Comparison of ENCODE assay signal across 9 mouse cellular contexts in the genomic region with DNA sequence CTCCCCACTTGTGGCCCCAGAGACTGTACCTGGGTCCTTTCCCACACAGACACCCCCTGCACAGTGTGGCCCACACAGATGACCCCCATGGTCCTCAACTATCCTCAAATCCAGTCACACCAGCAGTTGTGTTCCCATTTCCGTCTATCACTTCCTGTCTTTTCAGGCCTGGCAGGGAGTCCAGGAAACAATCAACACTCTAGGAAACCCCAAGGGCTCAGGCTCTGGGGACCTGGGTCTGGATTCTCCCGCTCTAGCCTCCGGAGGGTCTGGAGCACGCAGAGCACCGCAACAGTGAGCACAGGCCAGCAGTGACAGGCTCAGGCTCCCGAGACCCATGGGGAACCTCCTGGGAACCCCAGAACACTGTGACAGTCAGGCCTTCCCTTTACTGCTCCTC. TPM values are rescaled to one million over a fixed set of nuclear protein-coding genes. Genes with fewer than 3 reads are reported as not detected.
DNase-seq lines count a peak whose midpoint lies in the region; ATAC-seq and TF ChIP-seq lines count a peak whose summit lies in the region.
"Had no signal": no experiment of that assay in that cellular context is flagged by ENCODE, and none has a peak within 500 bp of the region (broad histone marks: within the 10 kb centered on the region; RNA-seq: fewer than 3 reads in every experiment).

No protein-coding gene starts in this region.

- H3K4me2 ChIP-seq in lung, embryonic 14.5 days, result peak overlapping the region; percentile 94
- H3K4me2 ChIP-seq in hindbrain, embryonic 13.5 days, result peak overlapping the region; percentile 8; the same call in 1 of the 2 replicates
- H3K4me2 ChIP-seq in neural tube, embryonic 15.5 days, result peak overlapping the region; percentile 95; the same call in 1 of the 2 replicates

- peak; percentile 42 for DNase-seq in lung, embryonic 14.5 days
- DNase-seq in lung, adult 18-20 months, result no peak
- DNase-seq in heart, embryonic 10.5 days (ENCODE audit: low spot score), result no peak
- DNase-seq in embryo, embryonic 11 days, result no peak
- DNase-seq: gastrocnemius, postnatal 14 days; thymus, postnatal 25 days had no signal

- no peak for TF ChIP-seq CTCF in lung, embryonic 14.5 days (IDR thresholded peaks at IDR 0.05; ENCODE audit: low read depth)

- H3K36me3 ChIP-seq in lung, embryonic 14.5 days (ENCODE audit: insufficient read depth), result no peaks in the 10 kb centered on the region
- H3K36me3 ChIP-seq in heart, embryonic 10.5 days, result peaks cover 3% of the 10 kb centered on the region; the same call in 1 of the 2 replicates
- H3K36me3 ChIP-seq in hindbrain, embryonic 13.5 days, result no peaks in the 10 kb centered on the region
- H3K36me3 ChIP-seq in neural tube, embryonic 15.5 days, result no peaks in the 10 kb centered on the region

- no peak for ATAC-seq in lung, embryonic 14.5 days (ENCODE audit: insufficient read depth)
- no peak for ATAC-seq in hindbrain, embryonic 13.5 days (ENCODE audit: low FRiP score)
- ATAC-seq in neural tube, embryonic 15.5 days (ENCODE audit: low FRiP score), result no peak
- ATAC-seq in cerebellum, adult (ENCODE audit: insufficient number of reproducible peaks, low FRiP score, low TSS enrichment), result no peak

- peaks cover 65% of the 10 kb centered on the region for H3K4me1 ChIP-seq in lung, embryonic 14.5 days (ENCODE audit: insufficient read depth)
- peaks cover 82% of the 10 kb centered on the region for H3K4me1 ChIP-seq in heart, embryonic 10.5 days
- H3K4me1 ChIP-seq in hindbrain, embryonic 13.5 days (replicated peaks), result peaks cover 62% of the 10 kb centered on the region
- H3K4me1 ChIP-seq in neural tube, embryonic 15.5 days, result peaks cover 50% of the 10 kb centered on the region

- 32% methylated on average over 6 of the region's 6 CpGs for WGBS in lung, embryonic 14.5 days
- WGBS in heart, embryonic 10.5 days, result 44% methylated on average over 6 of the region's 6 CpGs
- WGBS in hindbrain, embryonic 13.5 days, result 71% methylated on average over 6 of the region's 6 CpGs
- 67% methylated on average over 6 of the region's 6 CpGs for WGBS in neural tube, embryonic 15.5 days

- no peaks in the 10 kb centered on the region for H3K27me3 ChIP-seq in lung, embryonic 14.5 days (ENCODE audit: insufficient read depth, low read length)
- H3K27me3 ChIP-seq in heart, embryonic 10.5 days (ENCODE audit: insufficient read depth, poor library complexity, severe bottlenecking), result peaks cover 32% of the 10 kb centered on the region
- peaks cover 80% of the 10 kb centered on the region for H3K27me3 ChIP-seq in hindbrain, embryonic 13.5 days
- peaks cover 36% of the 10 kb centered on the region for H3K27me3 ChIP-seq in neural tube, embryonic 15.5 days (replicated peaks)

- peak overlapping the region; percentile 88 for H3K9ac ChIP-seq in lung, embryonic 14.5 days
- H3K9ac ChIP-seq in hindbrain, embryonic 13.5 days, result peak overlapping the region; percentile 35; the same call in 1 of the 2 replicates
- H3K9ac ChIP-seq in neural tube, embryonic 15.5 days (replicated peaks), result no peak overlapping the region

- H3K9me3 ChIP-seq in lung, embryonic 14.5 days (ENCODE audit: low read depth, low read length), result no peaks in the 10 kb centered on the region
- H3K9me3 ChIP-seq in heart, embryonic 10.5 days, result no peaks in the 10 kb centered on the region
- no peaks in the 10 kb centered on the region for H3K9me3 ChIP-seq in hindbrain, embryonic 13.5 days
- H3K9me3 ChIP-seq in neural tube, embryonic 15.5 days (replicated peaks), result no peaks in the 10 kb centered on the region

- H3K4me3 ChIP-seq in lung, embryonic 14.5 days (ENCODE audit: low read depth, low read length), result peak overlapping the region; percentile 77
- peak overlapping the region; percentile 91 for H3K4me3 ChIP-seq in heart, embryonic 10.5 days
- no peak overlapping the region for H3K4me3 ChIP-seq in hindbrain, embryonic 13.5 days
- no peak overlapping the region for H3K4me3 ChIP-seq in neural tube, embryonic 15.5 days (replicated peaks)

- H3K27ac ChIP-seq in lung, embryonic 14.5 days (ENCODE audit: low read depth), result peak overlapping the region; percentile 99; the same call in 1 of the 2 replicates
- H3K27ac ChIP-seq in heart, embryonic 10.5 days, result peak overlapping the region; percentile 75
- no peak overlapping the region for H3K27ac ChIP-seq in hindbrain, embryonic 13.5 days
- H3K27ac ChIP-seq in neural tube, embryonic 15.5 days (replicated peaks), result no peak overlapping the region

RNA-seq across cellular contexts. Expression of a gene that starts 2.4 kb away (rescaled TPM):
- polyA plus RNA-seq in lung, embryonic 14.5 days (2014; fragmentation: Nextera tagmentation; extraction: Ambion mirVana), result 11.2 and 11.3 TPM in 2 replicates
- polyA plus RNA-seq in heart, embryonic 10.5 days (2016; fragmentation: Nextera tagmentation; extraction: Ambion mirVana), result 6.3 and 6.5 TPM in 2 replicates
- polyA plus RNA-seq in hindbrain, embryonic 13.5 days (2015; fragmentation: Nextera tagmentation; extraction: Ambion mirVana), result 1.8 and 2.0 TPM in 2 replicates
- 1.5 and 3.2 TPM in 2 replicates for polyA plus RNA-seq in neural tube, embryonic 15.5 days (2015; fragmentation: Nextera tagmentation; extraction: Ambion mirVana)

RNA-seq across cellular contexts. Expression of a gene that starts 16.8 kb away (rescaled TPM):
- polyA plus RNA-seq in lung, embryonic 14.5 days (2014; fragmentation: Nextera tagmentation; extraction: Ambion mirVana), result 3.0 and 3.6 TPM in 2 replicates
- polyA plus RNA-seq in heart, embryonic 10.5 days (2016; fragmentation: Nextera tagmentation; extraction: Ambion mirVana), result 5.0 and 5.7 TPM in 2 replicates
- 2.1 and 2.2 TPM in 2 replicates for polyA plus RNA-seq in hindbrain, embryonic 13.5 days (2015; fragmentation: Nextera tagmentation; extraction: Ambion mirVana)
- 1.1 and 1.5 TPM in 2 replicates for polyA plus RNA-seq in neural tube, embryonic 15.5 days (2015; fragmentation: Nextera tagmentation; extraction: Ambion mirVana)

RNA-seq across cellular contexts. Expression of a gene that starts 19.9 kb away (rescaled TPM):
- polyA plus RNA-seq in lung, embryonic 14.5 days (2014; fragmentation: Nextera tagmentation; extraction: Ambion mirVana), result 799 and 802 TPM in 2 replicates
- polyA plus RNA-seq in heart, embryonic 10.5 days (2016; fragmentation: Nextera tagmentation; extraction: Ambion mirVana), result 345 and 365 TPM in 2 replicates
- polyA plus RNA-seq in hindbrain, embryonic 13.5 days (2015; fragmentation: Nextera tagmentation; extraction: Ambion mirVana), result 336 and 366 TPM in 2 replicates
- polyA plus RNA-seq in neural tube, embryonic 15.5 days (2015; fragmentation: Nextera tagmentation; extraction: Ambion mirVana), result 329 and 387 TPM in 2 replicates

RNA-seq across cellular contexts. Expression of a gene that starts 34.9 kb away (rescaled TPM):
- 28.2 and 35.3 TPM in 2 replicates for polyA plus RNA-seq in lung, embryonic 14.5 days (2014; fragmentation: Nextera tagmentation; extraction: Ambion mirVana)
- polyA plus RNA-seq in heart, embryonic 10.5 days (2016; fragmentation: Nextera tagmentation; extraction: Ambion mirVana), result 25.8 and 30.6 TPM in 2 replicates
- 21.9 and 24.2 TPM in 2 replicates for polyA plus RNA-seq in hindbrain, embryonic 13.5 days (2015; fragmentation: Nextera tagmentation; extraction: Ambion mirVana)
- 26.3 and 30.3 TPM in 2 replicates for polyA plus RNA-seq in neural tube, embryonic 15.5 days (2015; fragmentation: Nextera tagmentation; extraction: Ambion mirVana)

Comparison
In these comparisons a context has a peak if more than half of its experiments do, and no peak if none do; other contexts are left out.
1. H3K27ac ChIP-seq: peak in lung, embryonic 14.5 days (single experiment) and heart, embryonic 10.5 days (single experiment); none in hindbrain, embryonic 13.5 days (single experiment) and neural tube, embryonic 15.5 days (single experiment).
2. H3K4me2 ChIP-seq: peak in every context shown above with its lines; median percentile 95 in neural tube, embryonic 15.5 days; 94 in lung, embryonic 14.5 days; 8 in hindbrain, embryonic 13.5 days.
3. H3K4me3 ChIP-seq: peak in lung, embryonic 14.5 days (single experiment) and heart, embryonic 10.5 days (single experiment); none in hindbrain, embryonic 13.5 days (single experiment) and neural tube, embryonic 15.5 days (single experiment).